Mouse (Mus musculus) right cerebral cortex, postnatal 10 days (tissue): ENCODE measurements around the gene Ndufb7.
"Not testable (repeated sequence)": the region's sequence is repeated elsewhere in the genome, so short reads cannot be mapped to it uniquely, and the experiment has no call there.

Source experiments
- DNase-seq, 2 experiments: peaks; one replicate each; pipeline ENCODE4 v3.0.0; 2021; ENCODE audit warnings: low spot score in 2 of 2

Gene Ndufb7

GRCm38 (mm10) chr8:83575561-83576515 lies 9.4 kb downstream of the Ndufb7 start:
- peak; percentile 25 to 33 for DNase-seq

GRCm38 (mm10) chr8:83576516-83576895 lies 10.0 kb downstream of the Ndufb7 start:
- DNase-seq: no peak

- DNase-seq: peak in 1 of 2 experiments; percentile 25
These were observed 10.4 kb downstream of the Ndufb7 start for GRCm38 (mm10) chr8:83576921-83577320.

DNA sequence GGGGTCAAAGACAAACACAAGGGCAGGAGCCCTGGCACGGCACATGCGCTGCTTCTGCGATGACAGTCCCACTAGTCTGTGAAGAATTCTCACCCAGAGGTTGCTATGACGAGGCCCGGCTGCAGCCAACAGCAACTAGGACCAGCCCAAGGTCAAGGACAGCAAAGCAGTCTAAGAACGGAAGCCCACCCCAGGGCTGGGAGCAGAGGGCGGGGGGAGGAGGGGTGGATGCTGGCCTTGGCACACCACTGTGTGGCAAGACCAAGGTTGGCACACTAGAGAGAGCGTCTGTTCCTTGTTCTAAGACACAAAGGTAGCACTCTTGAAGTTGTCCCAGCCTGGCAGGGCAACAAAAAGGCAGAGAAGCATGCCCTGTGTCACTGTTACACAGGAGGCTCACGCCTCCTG lies 10.9 kb downstream of the Ndufb7 start:
- peak; percentile 28 to 46 for DNase-seq

DNA sequence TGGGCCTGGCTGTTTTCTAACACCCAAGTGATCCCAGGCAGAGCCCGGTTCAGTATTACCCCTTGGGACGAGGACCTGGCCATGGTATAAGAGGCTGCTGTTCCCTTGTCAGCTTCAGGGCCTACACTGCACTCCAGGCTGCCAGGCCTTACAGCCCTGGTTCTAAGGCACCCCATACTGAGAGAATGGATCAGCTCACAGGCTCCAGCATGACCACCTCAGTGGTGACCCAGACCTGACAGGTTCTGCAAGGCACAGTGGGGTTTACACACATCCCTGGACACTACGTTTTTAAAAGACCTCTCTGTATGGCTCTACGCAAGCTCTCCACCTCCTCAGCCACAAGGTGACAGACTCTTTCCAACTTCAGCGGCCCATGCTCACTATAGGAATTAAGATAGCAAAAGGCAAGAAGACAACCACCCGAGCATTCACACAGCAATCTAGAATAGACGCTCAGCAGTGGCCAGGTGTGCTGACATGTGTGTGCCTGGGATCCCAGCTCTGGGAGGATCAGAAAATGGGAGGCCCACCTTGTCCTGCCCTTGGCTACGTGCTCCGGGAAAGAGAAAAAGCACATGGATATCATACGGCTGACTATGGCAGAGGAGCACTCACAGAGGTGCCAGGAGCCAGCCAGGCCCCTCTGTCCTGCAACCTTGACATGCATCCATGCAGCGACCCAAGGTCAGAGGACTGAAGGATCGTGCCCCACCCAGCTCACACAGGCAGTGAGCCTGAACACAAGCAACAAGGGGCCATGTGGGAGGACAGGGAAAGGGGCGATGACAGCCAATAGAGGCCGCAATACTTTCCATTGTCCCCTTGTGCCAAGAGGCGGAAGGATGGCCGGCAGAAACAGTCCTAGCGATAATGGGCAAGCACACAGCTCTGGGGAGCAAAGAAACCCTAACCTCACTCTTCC lies 11.9 kb downstream of the Ndufb7 start:
- peak in 1 of 2 experiments; percentile 26 for DNase-seq

DNA sequence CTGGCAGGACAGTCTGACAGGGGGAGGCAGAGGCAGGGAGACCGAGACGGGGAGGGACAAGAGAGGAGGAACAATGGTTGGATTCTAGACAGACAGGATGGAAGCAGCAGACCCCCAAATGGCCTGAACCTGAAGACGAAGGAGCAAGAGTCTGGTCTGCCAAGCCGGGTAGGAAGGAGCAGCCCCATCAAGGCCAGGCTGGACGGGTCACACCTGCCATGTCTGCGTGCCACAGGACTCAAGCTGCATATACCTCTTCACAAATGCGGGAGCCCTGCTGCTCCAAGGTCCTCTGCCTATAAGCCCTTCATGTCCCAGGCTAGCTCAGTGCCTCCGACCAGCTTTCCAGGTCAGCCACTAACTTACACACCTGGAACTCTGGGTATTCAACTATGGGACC lies 13.2 kb downstream of the Ndufb7 start:
- peak in 1 of 2 experiments; percentile 24 for DNase-seq

DNA sequence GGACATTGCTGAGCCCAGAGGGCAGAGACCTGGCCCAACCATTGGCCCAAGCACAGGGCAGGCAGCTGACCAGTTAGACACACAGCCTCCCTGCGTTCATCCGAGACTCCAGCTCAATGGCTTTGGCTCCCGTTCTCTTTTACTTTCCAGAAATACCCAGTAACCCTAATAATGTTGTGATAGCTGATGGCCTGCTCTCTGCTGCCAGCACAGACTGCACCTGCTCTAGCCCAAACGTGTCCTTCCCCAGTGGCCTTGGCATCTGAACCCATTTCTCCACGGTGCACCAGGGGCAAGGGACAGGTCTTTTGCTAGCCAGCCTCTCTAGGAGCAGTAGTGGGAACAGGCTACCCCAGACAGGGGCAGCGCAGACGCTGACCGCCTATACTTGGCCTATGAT lies 14.4 kb downstream of the Ndufb7 start:
- peak in 1 of 2 experiments; percentile 18 for DNase-seq

DNA sequence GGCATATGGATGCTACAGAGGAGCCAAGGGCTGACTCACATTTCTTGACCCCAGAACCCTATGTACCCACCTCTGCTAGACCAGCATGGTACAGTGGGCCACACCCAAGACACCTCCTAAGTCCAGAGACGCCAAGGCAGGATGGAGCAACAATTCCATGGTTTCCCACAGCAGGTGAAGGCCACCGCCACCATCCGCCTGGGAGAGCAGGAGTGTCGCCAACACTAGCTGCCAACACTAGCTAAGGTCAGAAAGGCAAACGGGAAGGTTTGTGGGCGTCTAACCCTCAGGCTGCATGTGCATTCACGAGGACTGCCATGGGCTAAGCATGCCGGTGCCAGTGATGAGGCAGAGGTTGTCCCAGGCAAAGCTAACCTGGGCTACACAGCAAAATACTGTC lies 15.8 kb downstream of the Ndufb7 start:
- DNase-seq: peak in 1 of 2 experiments; percentile 27

DNA sequence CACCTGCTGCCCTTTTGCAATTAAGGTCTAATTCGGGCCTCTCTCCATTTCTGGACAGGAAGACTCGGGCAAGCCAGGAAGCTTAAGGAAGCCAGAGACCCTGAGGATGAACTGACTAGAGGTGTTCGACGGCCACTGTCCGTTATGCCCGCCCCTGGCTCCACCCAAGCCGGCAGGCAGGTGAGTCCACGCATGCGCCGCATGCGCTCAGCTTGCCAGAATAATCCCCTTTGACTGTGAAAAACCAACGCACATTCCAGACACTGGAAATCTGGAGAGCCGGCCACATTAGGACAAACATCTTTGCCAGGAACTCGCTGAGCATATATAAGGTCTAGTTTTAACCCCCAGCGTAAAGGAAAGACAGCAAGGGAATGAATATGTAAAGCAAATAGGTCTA lies 16.8 kb downstream of the Ndufb7 start:
- peak in 1 of 2 experiments; percentile 21 for DNase-seq

DNA sequence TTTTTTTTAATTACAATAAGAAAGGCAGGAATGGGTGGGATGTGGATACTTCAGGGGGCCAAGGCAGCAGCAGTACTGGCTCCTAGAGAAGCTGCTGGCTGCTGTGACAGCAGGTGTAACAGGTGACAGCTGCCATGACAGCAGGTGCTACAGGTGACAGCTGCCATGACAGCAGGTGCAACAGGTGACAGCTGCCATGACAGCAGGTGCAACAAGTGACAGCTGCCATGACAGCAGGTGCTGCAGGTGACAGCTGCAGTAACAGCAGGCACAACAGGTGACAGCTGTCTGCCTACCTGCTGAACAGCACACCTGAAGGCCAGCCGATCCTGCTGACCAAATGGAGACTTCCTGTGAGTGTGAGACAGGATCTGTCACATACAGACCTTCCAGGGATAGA lies 18.3 kb downstream of the Ndufb7 start:
- DNase-seq: no peak

GRCm38 (mm10) chr8:83585333-83585732 lies 18.9 kb downstream of the Ndufb7 start:
- no peak for DNase-seq

GRCm38 (mm10) chr8:83587644-83588043 lies 21.2 kb downstream of the Ndufb7 start:
- DNase-seq: no peak

- no peak for DNase-seq
These were observed 22.4 kb downstream of the Ndufb7 start for GRCm38 (mm10) chr8:83588886-83589285.

DNA sequence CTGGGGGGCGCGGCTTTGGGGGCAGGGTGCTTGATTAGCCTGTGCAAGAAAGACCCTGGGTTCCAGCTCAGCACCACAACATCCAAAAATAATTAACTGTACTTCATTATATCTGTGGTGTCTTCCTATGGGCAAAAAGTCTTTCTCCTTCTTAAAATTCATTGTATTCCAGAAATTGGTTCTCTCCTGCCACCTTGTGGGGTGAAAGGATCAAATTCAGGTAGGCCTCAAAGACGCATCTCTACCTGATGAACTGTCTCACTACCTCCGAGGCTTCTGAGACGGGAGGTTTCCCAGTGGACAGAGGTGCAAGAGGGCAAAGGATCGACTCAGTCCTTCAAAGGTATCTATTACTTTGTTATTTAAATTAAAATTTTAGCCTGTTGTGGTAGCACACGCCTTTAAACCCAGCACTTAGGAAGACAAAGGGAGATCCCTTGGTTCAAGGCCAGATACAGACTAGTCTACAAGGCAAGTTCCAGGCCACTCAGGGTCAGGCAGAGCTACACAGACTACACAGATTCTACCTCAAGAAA lies 24.1 kb downstream of the Ndufb7 start:
- no peak for DNase-seq

GRCm38 (mm10) chr8:83592682-83593081 lies 26.2 kb downstream of the Ndufb7 start:
- no peak for DNase-seq

- DNase-seq: no peak
These were observed 27.1 kb downstream of the Ndufb7 start for GRCm38 (mm10) chr8:83593325-83594166.

- DNase-seq: peak; percentile 99
These were observed 27.9 kb downstream of the Ndufb7 start for GRCm38 (mm10) chr8:83594167-83595049.

DNA sequence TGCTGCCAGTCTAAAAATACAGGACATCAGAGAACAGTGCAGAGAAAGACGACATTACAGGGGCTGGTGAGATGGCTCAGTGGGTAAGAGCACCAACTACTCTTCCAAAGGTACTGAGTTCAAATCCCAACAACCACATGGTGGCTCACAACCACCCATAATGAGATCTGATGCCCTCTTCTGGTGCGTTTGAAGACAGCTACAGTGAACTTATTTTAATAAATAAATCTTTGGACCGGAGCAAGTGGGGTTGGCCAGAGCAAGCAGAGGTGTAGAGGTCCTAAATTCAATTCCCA lies 28.5 kb downstream of the Ndufb7 start:
- DNase-seq: not testable (repeated sequence)

- DNase-seq: no peak
These were observed 29.9 kb downstream of the Ndufb7 start for GRCm38 (mm10) chr8:83596369-83596768.

- no peak for DNase-seq
These were observed 31.7 kb downstream of the Ndufb7 start for GRCm38 (mm10) chr8:83598146-83598545.
